Mouse (Mus musculus) layer of hippocampus, postnatal 14 days (tissue): ENCODE data around the gene Vsig10l. TPM values are rescaled to one million over a fixed set of nuclear protein-coding genes. Genes with fewer than 3 reads are reported as not detected.

Source experiments
- DNase-seq, 2 experiments: peaks; one replicate each; pipeline ENCODE4 v3.0.0; 2021 to 2022; ENCODE audit warnings: low spot score in 2 of 2, mixed read lengths in 1 of 2
- microRNA-seq, 2 experiments: library from miRNA; unstranded; fragments of <30 nt; microRNA quantifications; one replicate each; pipeline ENCODE4 v1.2.0; 2021
- total RNA-seq, 2 experiments: library from RNA; stranded (reverse); gene quantifications; 2 replicates each; pipeline ENCODE4 v1.2.3; 2021

Vsig10l gene
- total RNA-seq, 2 experiments from 2014 or later = 2.6 to 3.5 TPM

GRCm38 (mm10) chr7:43518341-43518740 is 55.4 kb downstream of the Vsig10l start:
- DNase-seq = peak; percentile 26 to 41

Small RNAs within 50 kb of the gene (microRNA-seq; reads per million reads assigned to microRNA genes)
- 0.28 to 1.1 reads per million in 2 experiments for gene Mir7051

Other genes with a start within 250 kb of the Vsig10l start
- 10 to 100 TPM; 20.0 to 22.0 TPM for gene Zfp715, start 149.9 kb upstream of the Vsig10l start, total RNA-seq
- under 1 TPM; 0.69 to 0.92 TPM for gene Siglecf, start 111.8 kb upstream of the Vsig10l start, total RNA-seq
- under 1 TPM in 1 of 2 experiments, not detected in 1; 0.35 TPM for gene Siglecg, start 54.9 kb upstream of the Vsig10l start, total RNA-seq
- not detected for gene Lim2, start 35.5 kb upstream of the Vsig10l start, total RNA-seq
- gene Nkg7, start 26.1 kb upstream of the Vsig10l start, total RNA-seq = not detected
- not detected for gene Cldnd2, start 22.4 kb upstream of the Vsig10l start, total RNA-seq
- gene Etfb, start 19.1 kb upstream of the Vsig10l start, total RNA-seq = 10 to 100 TPM; 65.6 to 75.0 TPM
- gene Gm45233, start 19.0 kb upstream of the Vsig10l start, total RNA-seq = 1 to 10 TPM in 1 of 2 experiments, under 1 TPM in 1; 0.93 to 1.1 TPM
- 10 to 100 TPM; 43.2 to 45.0 TPM for gene Iglon5, start 26.9 kb downstream of the Vsig10l start, total RNA-seq
- gene 4931406B18Rik, start 42.8 kb downstream of the Vsig10l start, total RNA-seq = not detected
- gene Cd33, start 81.3 kb downstream of the Vsig10l start, total RNA-seq = 1 to 10 TPM; 6.5 to 6.8 TPM
- gene Zfp658, start 99.1 kb downstream of the Vsig10l start, total RNA-seq = 1 to 10 TPM; 5.9 to 6.5 TPM
- gene Zfp719, start 116.5 kb downstream of the Vsig10l start, total RNA-seq = 10 to 100 TPM; 20.5 to 25.1 TPM
- under 1 TPM in 1 of 2 experiments, not detected in 1; 0.39 TPM for gene Zfp819, start 144.0 kb downstream of the Vsig10l start, total RNA-seq
- under 1 TPM; 0.19 to 0.28 TPM for gene Ceacam18, start 171.6 kb downstream of the Vsig10l start, total RNA-seq
- 1 to 10 TPM in 1 of 2 experiments, under 1 TPM in 1; 0.74 to 1.7 TPM for gene Siglece, start 197.0 kb downstream of the Vsig10l start, total RNA-seq
- gene Ctu1, start 208.9 kb downstream of the Vsig10l start, total RNA-seq = 10 to 100 TPM in 1 of 2 experiments, 1 to 10 TPM in 1; 9.9 to 12.6 TPM
- not detected for gene Klk14, start 227.3 kb downstream of the Vsig10l start, total RNA-seq
- not detected for gene Klk13, start 249.4 kb downstream of the Vsig10l start, total RNA-seq